Mouse (Mus musculus) forebrain, embryonic 12.5 days (tissue): ENCODE results near the gene Etv3. TPM values are rescaled to one million over a fixed set of nuclear protein-coding genes. Genes with fewer than 3 reads are reported as not detected.

Experiments
- ATAC-seq: fragments of 200-750 bp; cut with Nextera tagmentation; 2 replicates; pipeline ENCODE4 v1.8.0; 2017; ENCODE audit warnings: moderate TSS enrichment; ENCODE audit not compliant: low FRiP score
- H3K27ac ChIP-seq: fragments of 300-500 bp; sonication (generic); 2 replicates; pipeline ENCODE4 v1.5.1; 2016; ENCODE audit warnings: mild to moderate bottlenecking
- H3K27me3 ChIP-seq: fragments of 300-500 bp; sonication (generic); 2 replicates; pipeline ENCODE4 v1.6.1; 2016; ENCODE audit warnings: mild to moderate bottlenecking
- H3K36me3 ChIP-seq: fragments of 300-500 bp; sonication (generic); replicated peaks from 2 replicates; pipeline ENCODE4 v1.6.1; 2016; ENCODE audit warnings: mild to moderate bottlenecking
- H3K4me1 ChIP-seq: fragments of 300-500 bp; sonication (generic); 2 replicates; pipeline ENCODE4 v1.6.1; 2016
- H3K4me2 ChIP-seq: fragments of 300-500 bp; sonication (generic); 2 replicates; pipeline ENCODE4 v1.6.1; 2016; ENCODE audit warnings: mild to moderate bottlenecking, moderate library complexity
- H3K4me3 ChIP-seq: fragments of 300-500 bp; sonication (generic); replicated peaks from 2 replicates; pipeline ENCODE4 v1.5.1; 2016; ENCODE audit warnings: mild to moderate bottlenecking
- H3K9ac ChIP-seq: fragments of 300-500 bp; sonication (generic); 2 replicates; pipeline ENCODE4 v1.6.1; 2016; ENCODE audit warnings: mild to moderate bottlenecking
- H3K9me3 ChIP-seq: fragments of 300-500 bp; sonication (generic); 2 replicates; pipeline ENCODE4 v1.6.1; 2016
- WGBS: fragments of 180-500 bp; shearing (Covaris S2); methylation state at CpG from one replicate; pipeline ENCODE4 v1.1.7; 2016; 5-methylcytosine and 5-hydroxymethylcytosine counted together
- polyA plus RNA-seq: library from polyadenylated mRNA; unstranded; fragments of >200 nt; fragmentation: Nextera tagmentation; extraction: Ambion mirVana; gene quantifications from 2 replicates; pipeline ENCODE4 v1.2.1, GENCODE M21; 2016

Etv3 gene
- polyA plus RNA-seq, 1 experiment from 2014 or later, result 13.1 TPM

- no peak overlapping the region for H3K4me2 ChIP-seq
- 63% methylated on average over 4 of the region's 4 CpGs for WGBS
- no peaks in the 10 kb centered on the region for H3K9me3 ChIP-seq
- H3K36me3 ChIP-seq, result no peaks in the 10 kb centered on the region
- H3K9ac ChIP-seq, result no peak overlapping the region
- H3K4me1 ChIP-seq, result peaks cover 6% of the 10 kb centered on the region
- 0 out of 2 replicates have a peak, but pooled peaks cover 11% of the 10 kb centered on the region for H3K27me3 ChIP-seq
- no peak overlapping the region for H3K4me3 ChIP-seq
- H3K27ac ChIP-seq, result no peak overlapping the region
- no peak for ATAC-seq
Measured at GRCm38 (mm10) chr3:87504749-87505425, 20.3 kb upstream of the Etv3 start.

GRCm38 (mm10) chr3:87506456-87507416 lies 18.5 kb upstream of the Etv3 start:
- H3K9me3 ChIP-seq, result no peaks in the 10 kb centered on the region
- no peaks in the 10 kb centered on the region for H3K36me3 ChIP-seq
- 74% methylated on average over 12 of the region's 12 CpGs for WGBS
- 0 out of 2 replicates have a peak, but pooled peaks cover 19% of the 10 kb centered on the region for H3K27me3 ChIP-seq
- H3K4me3 ChIP-seq, result no peak overlapping the region
- H3K27ac ChIP-seq, result no peak overlapping the region
- no peak overlapping the region for H3K9ac ChIP-seq
- H3K4me1 ChIP-seq, result peaks cover 6% of the 10 kb centered on the region
- no peak for ATAC-seq
- H3K4me2 ChIP-seq, result no peak overlapping the region

GRCm38 (mm10) chr3:87508205-87508901 lies 16.9 kb upstream of the Etv3 start:
- Histone ChIP-seq H3K27me3 (0 out of 2 replicates have a peak, but pooled peaks cover 19% of the 10 kb centered on the region), H3K4me1 (peaks cover 6% of the 10 kb centered on the region), H3K4me3 (0 out of 2 replicates have a peak overlapping the region, but pooled peaks have one; percentile 15), H3K36me3 (no peaks in the 10 kb centered on the region), H3K27ac (no peak overlapping the region), H3K4me2 (peak overlapping the region; percentile 50), H3K9me3 (no peaks in the 10 kb centered on the region), H3K9ac (peak overlapping the region; percentile 48; the same call in 1 of the 2 replicates)
- peak; percentile 77 for ATAC-seq
- 21% methylated on average over 17 of the region's 17 CpGs for WGBS

- no peak overlapping the region for H3K4me2 ChIP-seq
- 63% methylated on average over 4 of the region's 4 CpGs for WGBS
- H3K9me3 ChIP-seq, result no peaks in the 10 kb centered on the region
- H3K27ac ChIP-seq, result no peak overlapping the region
- H3K4me3 ChIP-seq, result no peak overlapping the region
- no peak for ATAC-seq
- H3K4me1 ChIP-seq, result peaks cover 6% of the 10 kb centered on the region
- H3K9ac ChIP-seq, result no peak overlapping the region
- H3K36me3 ChIP-seq, result no peaks in the 10 kb centered on the region
- 0 out of 2 replicates have a peak, but pooled peaks cover 16% of the 10 kb centered on the region for H3K27me3 ChIP-seq
Measured at GRCm38 (mm10) chr3:87509061-87509460, 16.1 kb upstream of the Etv3 start.

- WGBS, result 87% methylated on average over 9 of the region's 9 CpGs
Measured at GRCm38 (mm10) chr3:87510832-87511231, 14.4 kb upstream of the Etv3 start.

GRCm38 (mm10) chr3:87511971-87512765 lies 13.0 kb upstream of the Etv3 start:
- ATAC-seq, result no peak
- Histone ChIP-seq H3K4me2 (no peak overlapping the region), H3K9ac (0 out of 2 replicates have a peak overlapping the region, but pooled peaks have one; percentile 7), H3K27ac (no peak overlapping the region), H3K36me3 (no peaks in the 10 kb centered on the region), H3K4me3 (no peak overlapping the region), H3K27me3 (0 out of 2 replicates have a peak, but pooled peaks cover 15% of the 10 kb centered on the region), H3K4me1 (peaks cover 6% of the 10 kb centered on the region), H3K9me3 (no peaks in the 10 kb centered on the region)
- WGBS, result 55% methylated on average over 16 of the region's 16 CpGs

More at GRCm38 (mm10) chr3:87510832-87511231, 14.4 kb upstream of the Etv3 start:
- H3K27me3 ChIP-seq, result 0 out of 2 replicates have a peak, but pooled peaks cover 15% of the 10 kb centered on the region
- H3K9ac ChIP-seq, result no peak overlapping the region
- H3K9me3 ChIP-seq, result no peaks in the 10 kb centered on the region
- peaks cover 6% of the 10 kb centered on the region for H3K4me1 ChIP-seq
- no peak overlapping the region for H3K4me3 ChIP-seq
- H3K27ac ChIP-seq, result no peak overlapping the region
- no peaks in the 10 kb centered on the region for H3K36me3 ChIP-seq
- H3K4me2 ChIP-seq, result no peak overlapping the region
- ATAC-seq, result no peak

- H3K27me3 ChIP-seq, result 0 out of 2 replicates have a peak, but pooled peaks cover 3% of the 10 kb centered on the region
- no peaks in the 10 kb centered on the region for H3K9me3 ChIP-seq
- H3K9ac ChIP-seq, result no peak overlapping the region
- no peaks in the 10 kb centered on the region for H3K36me3 ChIP-seq
- no peak overlapping the region for H3K4me2 ChIP-seq
- 66% methylated on average over 13 of the region's 13 CpGs for WGBS
- ATAC-seq, result no peak
- no peaks in the 10 kb centered on the region for H3K4me1 ChIP-seq
- H3K4me3 ChIP-seq, result no peak overlapping the region
- H3K27ac ChIP-seq, result no peak overlapping the region
Measured at GRCm38 (mm10) chr3:87515567-87516081, 9.6 kb upstream of the Etv3 start.

- Histone ChIP-seq H3K27me3 (no peaks in the 10 kb centered on the region), H3K9me3 (no peaks in the 10 kb centered on the region), H3K4me1 (no peaks in the 10 kb centered on the region), H3K9ac (no peak overlapping the region), H3K4me3 (no peak overlapping the region), H3K27ac (no peak overlapping the region), H3K4me2 (no peak overlapping the region), H3K36me3 (no peaks in the 10 kb centered on the region)
- no peak for ATAC-seq
Measured at GRCm38 (mm10) chr3:87518425-87518824, 6.8 kb upstream of the Etv3 start.

GRCm38 (mm10) chr3:87521126-87521525 lies 4.1 kb upstream of the Etv3 start:
- no peak overlapping the region for H3K9ac ChIP-seq
- H3K4me1 ChIP-seq, result peaks cover 7% of the 10 kb centered on the region
- no peak overlapping the region for H3K4me2 ChIP-seq
- WGBS, result 79% methylated on average over 4 of the region's 4 CpGs
- H3K27me3 ChIP-seq, result no peaks in the 10 kb centered on the region
- no peaks in the 10 kb centered on the region for H3K36me3 ChIP-seq
- no peaks in the 10 kb centered on the region for H3K9me3 ChIP-seq
- no peak overlapping the region for H3K4me3 ChIP-seq
- ATAC-seq, result no peak
- H3K27ac ChIP-seq, result no peak overlapping the region

GRCm38 (mm10) chr3:87521833-87522232 lies 3.4 kb upstream of the Etv3 start:
- no peaks in the 10 kb centered on the region for H3K9me3 ChIP-seq
- WGBS, result 55% methylated on average over 1 of the region's 1 CpGs
- no peak overlapping the region for H3K27ac ChIP-seq
- H3K27me3 ChIP-seq, result no peaks in the 10 kb centered on the region
- H3K36me3 ChIP-seq, result no peaks in the 10 kb centered on the region
- peaks cover 14% of the 10 kb centered on the region for H3K4me1 ChIP-seq
- no peak overlapping the region for H3K4me2 ChIP-seq
- H3K4me3 ChIP-seq, result no peak overlapping the region
- no peak for ATAC-seq
- no peak overlapping the region for H3K9ac ChIP-seq

- Histone ChIP-seq H3K4me1 (peaks cover 20% of the 10 kb centered on the region), H3K27me3 (no peaks in the 10 kb centered on the region), H3K36me3 (peaks cover 15% of the 10 kb centered on the region), H3K9ac (no peak overlapping the region), H3K27ac (no peak overlapping the region), H3K9me3 (no peaks in the 10 kb centered on the region), H3K4me3 (no peak overlapping the region), H3K4me2 (no peak overlapping the region)
- 96% methylated on average over 9 of the region's 9 CpGs for WGBS
- ATAC-seq, result no peak
Measured at GRCm38 (mm10) chr3:87523701-87524100, 1.5 kb upstream of the Etv3 start.
